Mouse (Mus musculus) myocyte (in vitro differentiated cells): ENCODE data around the gene Sdf4. TPM values are rescaled to one million over a fixed set of nuclear protein-coding genes. Genes with fewer than 3 reads are reported as not detected.

Source experiments
- H3K27me3 ChIP-seq: one replicate; pipeline ENCODE4 v1.6.1; 2011; ENCODE audit not compliant: control insufficient read depth, insufficient read depth, insufficient read length
- H3K36me3 ChIP-seq: one replicate; pipeline ENCODE4 v1.6.1; 2011; ENCODE audit not compliant: control insufficient read depth, insufficient read depth
- H3K4me2 ChIP-seq: one replicate; pipeline ENCODE4 v1.6.1; 2011; ENCODE audit warnings: low read depth, control low read depth
- H3K4me3 ChIP-seq: one replicate; pipeline ENCODE4 v1.5.1; 2011; ENCODE audit warnings: mild to moderate bottlenecking, control low read depth, moderate library complexity
- H3K79me2 ChIP-seq: one replicate; pipeline ENCODE4 v1.6.1; 2011; ENCODE audit not compliant: control insufficient read depth, insufficient read depth
- H3ac ChIP-seq: one replicate; pipeline ENCODE4 v1.6.1; 2011; ENCODE audit not compliant: control insufficient read depth, insufficient read length
- CEBPB ChIP-seq: IDR thresholded peaks from 2 replicates; pipeline ENCODE4 v1.6.1; 2011; ENCODE audit warnings: mild to moderate bottlenecking, moderate library complexity; ENCODE audit not compliant: poor library complexity, insufficient read depth, severe bottlenecking
- E2F4 ChIP-seq: IDR thresholded peaks from one replicate; pipeline ENCODE4 v1.6.1; 2011; ENCODE audit warnings: mild to moderate bottlenecking, control low read depth, moderate library complexity; ENCODE audit not compliant: insufficient read depth
- MAX ChIP-seq: IDR thresholded peaks from one replicate; pipeline ENCODE4 v1.6.1; 2011; ENCODE audit warnings: low read depth, mild to moderate bottlenecking, control low read depth
- MYOD1 ChIP-seq, 3 experiments: IDR thresholded peaks; one replicate each; pipeline ENCODE4 v1.6.1; 2011; ENCODE audit warnings: control low read depth in 2 of 3, low read depth in 2 of 3, mild to moderate bottlenecking in 2 of 3, moderate library complexity in 1 of 3; ENCODE audit not compliant: insufficient read length in 2 of 3, control insufficient read depth in 1 of 3
- MYOG ChIP-seq, 3 experiments: IDR thresholded peaks; one replicate each; pipeline ENCODE4 v1.6.1; 2011; ENCODE audit warnings: control low read depth in 2 of 3, low read depth in 2 of 3, mild to moderate bottlenecking in 2 of 3; ENCODE audit not compliant: insufficient read length in 2 of 3, control insufficient read depth in 1 of 3, insufficient read depth in 1 of 3
- POLR2A ChIP-seq: IDR thresholded peaks from one replicate; pipeline ENCODE4 v1.6.1; 2011; ENCODE audit warnings: low read depth, mild to moderate bottlenecking, control low read depth, moderate library complexity; ENCODE audit not compliant: insufficient read length
- POLR2AphosphoS2 ChIP-seq: IDR thresholded peaks from one replicate; pipeline ENCODE4 v1.6.1; 2011; ENCODE audit warnings: low read depth, control low read depth; ENCODE audit not compliant: insufficient read length
- REST ChIP-seq: IDR thresholded peaks from one replicate; pipeline ENCODE4 v1.6.1; 2011; ENCODE audit warnings: mild to moderate bottlenecking, control low read depth, moderate library complexity; ENCODE audit not compliant: insufficient read depth, insufficient read length
- SRF ChIP-seq: IDR thresholded peaks from one replicate; pipeline ENCODE4 v1.6.1; 2011; ENCODE audit warnings: low read depth; ENCODE audit not compliant: control insufficient read depth, insufficient read length
- TCF12 ChIP-seq: IDR thresholded peaks from one replicate; pipeline ENCODE4 v1.6.1; 2011; ENCODE audit warnings: mild to moderate bottlenecking, control low read depth; ENCODE audit not compliant: poor library complexity, insufficient read depth, severe bottlenecking
- TCF3 ChIP-seq: IDR thresholded peaks from one replicate; pipeline ENCODE4 v1.6.1; 2011; ENCODE audit warnings: low read depth, control low read depth; ENCODE audit not compliant: insufficient read length
- USF1 ChIP-seq: IDR thresholded peaks from one replicate; pipeline ENCODE4 v1.6.1; 2011; ENCODE audit warnings: low read depth, mild to moderate bottlenecking, control low read depth, moderate library complexity
- polyA plus RNA-seq: library from polyadenylated mRNA; unstranded; fragments of >200 nt; fragmentation: generic; extraction: Trizol; gene quantifications from one replicate; pipeline ENCODE4 v1.2.1, GENCODE M21; 2012; ENCODE audit warnings: missing spikeins

Gene Sdf4
- polyA plus RNA-seq, 1 experiment = 137 TPM

DNA sequence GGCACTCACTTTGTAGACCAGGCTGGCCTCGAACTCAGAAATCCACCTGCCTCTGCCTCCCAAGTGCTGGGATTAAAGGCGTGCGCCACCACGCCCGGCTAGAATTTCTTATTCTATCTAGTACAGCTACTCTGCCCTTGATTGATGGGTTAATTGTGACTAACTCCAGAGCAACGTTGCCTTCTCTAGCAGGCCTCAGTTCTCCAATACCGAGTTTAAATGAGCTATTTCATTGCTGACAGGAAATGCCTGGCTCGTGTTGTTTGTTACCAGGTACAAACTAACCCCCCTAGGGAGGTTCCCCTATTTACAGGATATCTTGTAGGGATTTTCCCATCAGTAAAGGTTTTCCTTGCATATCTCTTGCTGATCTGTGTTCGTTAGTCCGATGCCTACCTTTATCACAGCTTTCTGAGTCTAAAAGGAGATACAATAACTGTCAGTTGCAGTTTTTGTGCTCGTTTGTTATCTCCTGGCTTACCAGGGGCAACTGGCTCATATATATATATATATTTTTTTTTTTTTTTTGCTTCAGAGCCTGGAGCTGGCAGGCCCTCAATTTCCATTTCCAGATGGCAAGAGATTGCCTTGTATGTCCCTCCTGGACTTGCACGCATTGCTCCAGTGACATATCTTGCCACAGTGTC, 11.1 kb upstream of the Sdf4 start:
- no peak overlapping the region for H3ac ChIP-seq
- no peaks in the 10 kb centered on the region for H3K36me3 ChIP-seq
- no peak for TF ChIP-seq MYOG (IDR thresholded peaks at IDR 0.05; ENCODE audit: control insufficient read depth in 1 of 3, insufficient read depth in 1 of 3, insufficient read length in 2 of 3, low read depth in 2 of 3)
- no peak for TF ChIP-seq SRF
- no peak for TF ChIP-seq USF1
- TF ChIP-seq CEBPB = no peak
- no peaks in the 10 kb centered on the region for H3K79me2 ChIP-seq
- no peak overlapping the region for H3K4me3 ChIP-seq
- no peaks in the 10 kb centered on the region for H3K27me3 ChIP-seq
- H3K4me2 ChIP-seq = no peak overlapping the region

DNA sequence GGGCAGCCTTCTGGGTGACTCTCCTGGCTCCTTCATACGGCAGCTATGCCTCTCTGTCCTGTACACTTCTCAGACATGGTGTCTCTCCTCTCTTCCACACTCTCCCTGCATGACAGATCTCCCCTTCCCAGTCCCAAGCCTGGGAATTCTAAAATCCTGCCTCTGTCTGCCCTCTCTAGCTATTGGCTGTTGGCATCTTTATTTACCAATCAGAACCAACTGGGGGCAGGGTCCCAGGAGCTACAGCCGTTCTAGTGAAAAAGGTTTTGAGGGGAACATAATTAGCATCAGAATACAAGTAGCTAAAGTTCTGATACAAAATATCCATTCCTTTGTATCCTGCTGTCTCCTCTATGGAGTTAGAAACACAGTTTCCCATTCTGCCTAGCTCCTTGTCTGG, 8.9 kb upstream of the Sdf4 start:
- Histone ChIP-seq H3K79me2 (no peaks in the 10 kb centered on the region), H3K27me3 (no peaks in the 10 kb centered on the region), H3K4me3 (no peak overlapping the region), H3K36me3 (no peaks in the 10 kb centered on the region), H3K4me2 (no peak overlapping the region), H3ac (no peak overlapping the region)
- TF ChIP-seq SRF = no peak
- no peak for TF ChIP-seq E2F4
- TF ChIP-seq REST = no peak
- TF ChIP-seq TCF3 = no peak
- TF ChIP-seq POLR2AphosphoS2 = no peak
- TF ChIP-seq POLR2A = no peak
- TF ChIP-seq MYOD1 (IDR thresholded peaks at IDR 0.05; ENCODE audit: control insufficient read depth in 1 of 3, insufficient read length in 2 of 3, low read depth in 2 of 3) = no peak
- TF ChIP-seq CEBPB = no peak
- TF ChIP-seq MYOG (IDR thresholded peaks at IDR 0.05; ENCODE audit: control insufficient read depth in 1 of 3, insufficient read depth in 1 of 3, insufficient read length in 2 of 3, low read depth in 2 of 3) = no peak
- TF ChIP-seq MAX = no peak
- no peak for TF ChIP-seq USF1
- TF ChIP-seq TCF12 = no peak

DNA sequence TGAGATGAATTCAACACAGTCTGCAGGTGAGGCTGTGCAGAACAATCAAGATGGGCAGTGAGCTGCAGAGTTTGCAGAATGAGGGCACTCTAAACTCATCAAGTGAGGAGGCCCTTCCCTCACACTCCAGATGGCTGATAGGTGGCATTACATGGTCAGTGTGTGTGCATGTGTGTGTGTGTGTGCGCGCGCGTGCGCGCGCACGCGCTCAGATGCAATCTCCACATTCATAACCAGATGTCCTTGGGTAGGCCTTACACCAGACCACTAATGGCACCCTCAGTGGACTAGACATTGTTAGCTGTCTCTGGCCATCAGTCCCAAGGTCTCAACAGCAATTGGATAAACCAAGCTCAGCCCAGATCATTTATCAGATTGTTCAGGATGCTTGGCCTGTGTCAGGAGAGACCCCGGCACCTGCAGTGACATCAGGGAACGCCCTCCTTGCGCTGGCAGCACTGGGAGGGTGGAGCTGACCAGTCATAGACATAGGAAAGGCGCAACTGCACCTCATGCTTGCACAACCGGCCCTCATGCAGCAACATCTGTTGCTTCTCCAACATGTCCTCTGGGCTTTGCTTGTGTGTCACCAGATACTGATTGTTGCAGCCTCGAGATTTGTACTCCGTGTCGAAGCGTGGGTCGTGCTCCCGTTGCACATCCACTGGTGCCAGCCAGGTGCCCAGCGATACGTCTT, 1.3 kb upstream of the Sdf4 start:
- peaks cover 34% of the 10 kb centered on the region for H3K79me2 ChIP-seq
- H3K4me2 ChIP-seq = peak overlapping the region; percentile 77
- H3K27me3 ChIP-seq = no peaks in the 10 kb centered on the region
- no peak for TF ChIP-seq TCF3
- TF ChIP-seq MYOG (IDR thresholded peaks at IDR 0.05; ENCODE audit: control insufficient read depth in 1 of 3, insufficient read depth in 1 of 3, insufficient read length in 2 of 3, low read depth in 2 of 3) = no peak
- no peak for TF ChIP-seq TCF12
- no peak for TF ChIP-seq REST
- TF ChIP-seq MAX = no peak
- TF ChIP-seq E2F4 = no peak
- peak overlapping the region; percentile 97 for H3K4me3 ChIP-seq
- H3K36me3 ChIP-seq = no peaks in the 10 kb centered on the region
- H3ac ChIP-seq = peak overlapping the region; percentile 93

DNA sequence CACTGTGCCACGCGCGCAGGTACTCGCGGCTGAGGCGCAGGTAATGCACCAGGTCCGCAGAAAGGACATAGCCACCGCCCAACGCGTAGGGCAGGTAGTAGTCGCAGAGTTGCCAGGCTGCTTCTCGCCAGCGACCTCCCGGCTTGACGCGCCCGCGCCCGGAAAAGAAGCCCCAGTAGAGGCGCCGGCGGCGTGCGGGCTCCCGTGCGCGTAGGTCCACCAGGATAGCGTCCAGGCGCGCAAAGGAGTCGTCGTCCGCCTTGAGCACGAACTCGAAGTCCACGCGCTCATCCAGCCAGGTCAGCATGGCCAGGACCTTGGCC, 803 bp upstream of the Sdf4 start:
- H3K36me3 ChIP-seq = no peaks in the 10 kb centered on the region
- TF ChIP-seq POLR2A (no peak), MYOD1 (IDR thresholded peaks at IDR 0.05; ENCODE audit: control insufficient read depth in 1 of 3, insufficient read length in 2 of 3, low read depth in 2 of 3) (no peak), USF1 (no peak), MYOG (IDR thresholded peaks at IDR 0.05; ENCODE audit: control insufficient read depth in 1 of 3, insufficient read depth in 1 of 3, insufficient read length in 2 of 3, low read depth in 2 of 3) (no peak), SRF (no peak), REST (no peak), TCF12 (no peak), POLR2AphosphoS2 (no peak), MAX (no peak), TCF3 (no peak), CEBPB (no peak), E2F4 (no peak)
- no peaks in the 10 kb centered on the region for H3K27me3 ChIP-seq

DNA sequence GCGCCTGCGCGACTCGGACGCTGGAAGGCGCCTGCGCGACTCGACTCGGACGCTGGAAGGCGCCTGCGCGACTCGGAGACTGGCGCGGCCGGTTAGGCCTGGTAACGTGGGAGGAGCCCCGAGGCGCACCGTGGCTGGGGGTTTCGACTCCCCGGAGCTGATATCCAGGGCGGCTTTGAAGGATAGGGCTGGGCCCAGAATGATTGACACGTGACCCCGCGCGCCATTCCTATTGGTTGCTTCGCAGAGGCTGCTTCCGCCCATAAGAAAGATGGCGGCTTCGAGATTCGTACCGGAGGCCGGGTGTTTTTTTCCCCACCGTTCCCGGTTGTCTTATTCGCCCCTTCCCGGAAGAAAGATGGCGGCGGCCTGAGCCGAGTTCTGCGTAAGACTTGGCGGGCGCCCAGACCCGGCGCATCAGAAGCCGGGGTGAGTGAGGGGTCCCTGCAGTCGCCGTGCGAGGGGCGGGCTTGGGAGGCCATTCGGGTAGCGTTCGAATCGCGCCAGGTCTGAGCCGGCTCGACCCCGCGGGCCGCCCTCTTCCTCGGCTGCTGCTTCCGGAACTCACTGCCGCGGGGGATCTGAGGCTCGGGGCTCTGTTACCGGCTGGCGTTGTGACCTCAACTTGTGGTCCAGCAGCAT, 355 bp downstream of the Sdf4 start:
- H3K36me3 ChIP-seq = peaks cover under 1% of the 10 kb centered on the region
- H3K4me2 ChIP-seq = peak overlapping the region; percentile 96
- peak overlapping the region; percentile 97 for H3K4me3 ChIP-seq
- H3ac ChIP-seq = peak overlapping the region; percentile 93
- H3K27me3 ChIP-seq = no peaks in the 10 kb centered on the region
- peaks cover 47% of the 10 kb centered on the region for H3K79me2 ChIP-seq
- TF ChIP-seq POLR2A (peak; percentile 48), TCF12 (no peak), USF1 (peak; percentile 97)

More for the DNA sequence above, 803 bp upstream of the Sdf4 start:
- Histone ChIP-seq H3ac (peak overlapping the region; percentile 93), H3K4me3 (peak overlapping the region; percentile 97), H3K4me2 (peak overlapping the region; percentile 77), H3K79me2 (peaks cover 39% of the 10 kb centered on the region)
